Mouse (Mus musculus): ENCODE measurements at regions not wholly inside any gene's neighbourhood (a gene's known extent, or its start where the extent isn't known, plus 50 kb on each side); places are given as distances from the start of the nearest gene placed in this dataset.

DNA sequence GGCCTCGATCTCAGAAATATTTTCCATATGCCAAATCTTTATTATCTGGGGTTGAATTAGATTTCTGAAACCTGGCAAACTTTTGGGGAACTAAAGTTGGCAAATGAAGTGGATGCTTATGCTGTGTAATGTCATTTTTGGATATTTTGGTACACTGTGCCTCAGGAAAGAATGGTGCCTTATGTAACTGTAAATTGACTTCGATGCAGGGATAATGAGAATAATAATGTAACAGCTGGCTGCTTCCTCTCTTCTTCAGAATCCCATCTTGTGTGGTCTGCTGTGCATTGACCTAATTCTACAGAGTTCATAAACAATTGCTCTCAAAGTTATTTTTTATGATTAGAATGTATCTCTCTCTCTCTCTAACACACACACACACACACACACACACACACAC is 545.6 kb downstream of the Tfap2b start:
- DNase-seq (ENCODE audit: low spot score in 2 of 2), result no peak
- intact Hi-C loops (cut with DNase I), result no loop called here

DNA sequence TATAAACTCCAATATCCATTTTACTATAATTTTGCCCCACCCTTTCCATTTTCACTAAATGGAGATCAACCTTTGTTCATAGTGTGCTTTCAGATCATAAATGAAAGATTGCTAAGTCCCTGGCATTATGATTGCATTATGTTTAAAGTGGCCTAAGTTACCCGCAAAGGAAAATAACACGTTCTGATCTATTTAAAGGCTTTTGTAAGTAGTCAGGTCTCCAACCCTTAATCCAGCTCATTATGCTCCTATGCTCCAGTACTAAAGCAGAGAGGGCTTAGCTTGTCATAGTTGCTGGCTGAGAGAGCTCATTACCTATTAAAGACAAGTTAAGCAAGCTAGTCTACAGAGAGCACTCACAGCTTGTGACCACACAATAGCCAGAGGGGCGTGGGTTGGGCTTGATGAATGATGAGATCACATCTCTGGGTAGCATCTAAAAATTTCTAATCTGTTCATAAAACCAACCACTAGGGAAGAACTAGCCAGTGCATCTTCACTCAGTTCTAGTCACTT is 549.3 kb downstream of the Tfap2b start:
- DNase-seq (ENCODE audit: low spot score in 2 of 2), result no peak
- intact Hi-C loops (cut with DNase I), result no loop called here

DNA sequence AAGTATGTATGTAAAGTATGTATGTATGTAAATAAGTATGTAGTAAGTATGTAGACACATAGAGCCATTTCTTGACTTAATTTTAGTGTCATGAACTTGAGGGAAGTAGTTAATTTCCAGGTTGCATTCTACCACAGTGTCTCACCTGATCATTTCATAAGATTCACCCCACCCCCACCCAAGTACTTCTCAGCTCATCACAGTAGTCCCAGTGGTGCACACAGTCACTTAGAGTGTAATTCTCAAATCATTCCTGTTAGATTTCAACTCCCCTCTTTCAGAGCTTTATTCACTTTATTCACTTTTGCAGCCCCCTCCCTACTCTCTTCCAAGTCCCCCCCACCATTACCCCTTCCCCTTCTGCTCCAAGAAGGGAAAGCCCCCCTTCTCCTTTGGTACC is 558.2 kb downstream of the Tfap2b start:
- no peak for DNase-seq (ENCODE audit: low spot score in 2 of 2)
- intact Hi-C loops (cut with DNase I), result no loop called here

DNA sequence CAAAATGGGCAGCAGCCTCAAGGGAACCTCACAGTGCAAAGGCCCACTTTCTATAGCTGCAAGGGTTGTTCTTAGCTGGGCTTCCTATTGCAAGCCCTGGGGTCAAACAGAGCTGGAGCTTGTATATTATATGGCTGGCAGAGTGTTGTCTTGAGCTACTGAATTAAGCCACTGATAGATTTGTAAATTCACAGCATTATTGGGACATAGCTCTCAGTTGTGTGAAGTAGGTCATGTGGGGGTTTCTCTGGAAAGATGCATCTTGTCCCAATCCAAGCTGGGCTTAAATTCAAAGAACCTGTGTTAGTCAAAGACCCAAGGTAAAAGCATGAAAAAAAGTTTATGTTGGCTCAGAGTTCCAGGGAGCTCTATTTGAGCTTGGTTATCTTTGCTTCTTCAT is 563.6 kb downstream of the Tfap2b start:
- DNase-seq (ENCODE audit: low spot score in 2 of 2), result no peak
- intact Hi-C loops (cut with DNase I), result no loop called here

DNA sequence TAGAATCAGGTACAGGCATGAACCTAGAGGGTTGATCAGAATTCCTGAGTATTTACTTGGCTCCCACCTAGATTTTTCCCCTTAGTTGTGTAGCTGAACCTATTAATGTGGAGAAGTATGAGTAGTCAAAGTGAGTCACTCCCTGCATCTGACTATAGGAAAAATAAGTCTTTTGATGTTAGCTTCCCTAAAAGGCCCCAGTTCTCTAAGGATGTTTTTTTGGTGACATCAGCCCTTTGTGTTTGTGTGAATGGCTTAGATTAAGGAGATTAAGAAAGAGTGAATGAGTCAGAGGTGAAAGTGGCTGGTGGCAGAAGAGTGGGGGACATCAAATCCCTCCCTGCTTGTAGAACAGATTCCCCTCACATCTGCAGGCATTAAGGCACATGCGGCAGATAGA is 565.8 kb downstream of the Tfap2b start:
- intact Hi-C loops (cut with DNase I), result no loop called here
- no peak for DNase-seq (ENCODE audit: low spot score in 2 of 2)

DNA sequence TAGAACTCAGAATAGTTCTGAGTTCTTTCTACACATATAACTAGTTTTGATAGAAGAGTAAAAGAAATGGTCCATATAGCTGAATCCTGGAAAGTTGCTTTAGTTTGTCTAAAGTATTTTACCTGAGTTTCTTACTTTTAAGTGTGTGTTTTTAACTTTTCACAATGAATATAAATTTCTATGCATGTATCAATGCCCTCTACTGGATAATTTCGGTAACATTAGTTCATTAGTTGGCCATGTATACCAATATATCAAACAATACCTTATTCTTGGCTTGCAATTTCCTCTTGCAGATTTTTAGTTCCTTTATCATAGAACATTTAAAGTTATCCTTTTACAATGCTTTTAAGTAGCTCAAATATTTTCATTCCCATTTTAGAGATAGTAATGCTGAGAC is 568.8 kb downstream of the Tfap2b start:
- intact Hi-C loops (cut with DNase I), result no loop called here
- DNase-seq (ENCODE audit: low spot score in 2 of 2), result no peak

DNA sequence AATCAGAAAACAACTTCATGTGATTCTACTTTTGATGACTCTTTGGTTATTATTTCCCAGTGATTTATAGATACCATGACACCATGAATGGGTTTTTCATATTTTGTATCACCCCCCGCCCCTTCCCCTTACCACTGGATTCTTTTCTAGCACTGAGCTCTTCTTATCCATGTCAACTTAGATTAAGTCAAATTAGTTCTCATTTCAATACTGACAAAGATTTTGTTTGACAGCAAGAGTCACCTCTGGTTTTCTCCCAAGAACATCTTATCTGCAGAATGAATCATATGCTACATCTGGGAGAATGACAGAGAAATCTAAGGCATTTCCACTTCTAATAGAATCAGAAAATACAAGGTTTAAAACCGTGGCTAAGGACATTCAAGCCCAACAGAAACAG is 578.3 kb downstream of the Tfap2b start:
- intact Hi-C loops (cut with DNase I), result no loop called here
- no peak for DNase-seq (ENCODE audit: low spot score in 2 of 2)

DNA sequence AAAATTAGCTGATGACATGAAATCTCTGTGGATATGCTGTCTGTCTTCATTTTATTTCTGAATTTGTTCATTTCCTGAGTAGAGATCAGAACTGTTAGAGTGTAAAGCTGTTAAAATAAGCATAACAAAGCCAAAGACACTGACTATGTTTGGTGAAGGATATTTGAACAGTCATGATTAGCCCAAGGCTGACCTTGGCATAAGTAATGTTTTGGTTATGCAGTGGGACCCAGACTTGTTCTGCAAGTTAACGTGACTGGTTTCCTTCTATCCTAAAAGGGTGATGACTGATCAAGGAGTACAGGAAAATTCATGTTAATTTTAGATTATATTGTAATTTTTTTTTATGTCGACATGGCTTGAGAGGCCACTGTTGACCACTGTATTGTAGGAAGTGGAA is 585.4 kb downstream of the Tfap2b start:
- no peak for DNase-seq (ENCODE audit: low spot score in 2 of 2)
- intact Hi-C loops (cut with DNase I), result loop anchor here (2.0 kb wide), 1 partner anchor 19 kb away; no protein-coding TSS in a partner anchor

DNA sequence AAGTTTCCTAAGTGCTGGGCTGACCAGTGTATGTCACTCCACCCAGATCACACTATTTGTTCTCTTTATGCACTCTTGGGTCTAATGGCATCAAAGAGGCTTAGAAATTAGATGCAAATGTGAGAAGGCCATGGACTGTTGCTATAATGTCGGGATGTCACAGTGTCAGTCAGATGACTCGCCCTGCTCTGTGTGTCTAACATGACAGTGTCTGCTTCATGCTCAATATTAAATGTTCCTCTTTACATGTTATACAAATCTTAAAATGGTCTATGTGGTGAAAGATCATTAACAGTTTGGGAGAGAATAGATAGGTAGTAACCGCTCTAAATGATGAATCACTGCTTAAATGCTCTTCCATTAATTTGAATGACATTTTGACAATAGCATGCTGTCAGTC is 617.2 kb downstream of the Tfap2b start:
- no peak for DNase-seq (ENCODE audit: low spot score in 2 of 2)
- intact Hi-C loops (cut with DNase I), result no loop called here

DNA sequence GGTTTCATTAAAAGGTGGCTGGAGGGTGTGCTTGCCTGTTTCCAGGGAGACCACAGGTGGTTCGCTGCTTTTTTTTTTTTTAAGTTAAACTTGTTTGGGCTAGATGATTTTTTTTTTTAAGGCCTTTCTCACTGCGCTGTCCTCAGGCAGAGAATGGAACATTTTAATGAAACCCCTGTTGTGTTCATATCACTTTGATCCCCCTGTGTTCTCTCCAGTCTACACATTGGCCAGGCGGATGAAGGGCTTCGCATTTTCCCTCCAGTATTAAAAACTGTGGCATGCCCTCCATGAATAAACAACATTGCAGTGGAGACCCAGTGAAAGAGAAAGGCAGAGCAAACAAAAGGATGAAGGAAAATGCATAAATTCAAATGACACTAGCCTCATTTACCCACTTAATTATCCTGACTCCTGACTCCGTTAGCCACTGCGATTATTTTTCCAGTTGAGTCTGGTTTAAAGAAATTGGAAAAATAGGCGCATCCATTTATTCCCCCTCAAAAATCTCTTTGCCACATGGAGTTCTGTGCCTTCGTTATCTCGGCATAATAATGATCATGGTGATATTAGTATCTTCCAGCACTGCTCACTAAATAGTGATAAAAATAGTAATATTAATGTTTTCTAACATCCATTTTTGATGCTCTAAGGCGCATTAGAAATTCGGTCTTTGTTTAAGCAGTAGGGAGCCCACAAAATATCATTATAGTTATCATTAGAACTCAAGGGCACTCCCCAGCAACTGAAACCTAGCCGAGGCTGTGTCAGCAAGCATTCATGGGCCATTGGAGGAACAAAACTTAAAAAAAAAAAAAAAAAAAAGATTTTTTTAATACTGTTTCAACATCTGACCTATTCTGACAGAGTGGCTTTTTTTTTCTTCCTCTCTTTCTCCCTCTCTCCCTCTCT is 618.0 kb downstream of the Tfap2b start:
- DNase-seq (ENCODE audit: low spot score in 2 of 2), result no peak
- intact Hi-C loops (cut with DNase I), result no loop called here

DNA sequence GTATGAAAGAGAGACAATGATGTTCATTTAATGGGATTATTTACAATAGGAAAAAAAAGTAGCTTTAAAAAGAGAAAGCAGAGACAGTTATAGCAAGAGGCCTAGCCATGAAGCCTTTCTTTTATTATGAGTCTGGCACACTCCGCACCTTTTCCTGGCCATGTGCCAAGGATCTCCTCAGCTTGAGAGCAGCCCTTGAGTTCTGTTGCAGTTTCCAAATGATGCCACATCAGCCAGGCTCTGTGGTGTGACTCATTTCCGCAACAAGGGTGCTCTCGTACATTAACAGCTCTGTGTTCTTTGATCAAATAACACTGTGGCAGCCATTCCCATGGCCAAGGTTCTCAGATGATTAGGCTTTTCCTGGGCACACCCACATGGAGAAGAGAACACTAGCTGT is 641.2 kb downstream of the Tfap2b start:
- intact Hi-C loops (cut with DNase I), result no loop called here
- peak in 1 of 2 experiments; percentile 13 for DNase-seq (ENCODE audit: low spot score in 2 of 2)

DNA sequence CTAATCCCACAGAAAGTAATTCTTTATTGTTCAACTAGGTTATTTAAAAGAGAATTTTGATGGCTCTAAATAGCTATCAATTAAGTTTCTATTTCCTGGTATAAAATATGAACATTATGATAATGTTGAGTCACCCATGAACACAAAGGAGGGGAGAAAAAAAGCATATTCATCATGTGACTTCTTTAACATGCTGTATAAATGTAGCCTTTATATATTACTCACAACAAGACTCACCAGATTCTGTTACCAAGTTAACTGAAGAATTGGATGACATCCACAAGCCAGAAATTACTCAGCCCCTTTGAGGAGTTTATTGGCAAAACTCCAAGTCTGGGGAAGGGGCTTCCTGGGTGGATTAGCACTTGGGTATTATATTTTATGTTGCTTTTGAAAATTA is 648.5 kb downstream of the Tfap2b start:
- intact Hi-C loops (cut with DNase I), result no loop called here

DNA sequence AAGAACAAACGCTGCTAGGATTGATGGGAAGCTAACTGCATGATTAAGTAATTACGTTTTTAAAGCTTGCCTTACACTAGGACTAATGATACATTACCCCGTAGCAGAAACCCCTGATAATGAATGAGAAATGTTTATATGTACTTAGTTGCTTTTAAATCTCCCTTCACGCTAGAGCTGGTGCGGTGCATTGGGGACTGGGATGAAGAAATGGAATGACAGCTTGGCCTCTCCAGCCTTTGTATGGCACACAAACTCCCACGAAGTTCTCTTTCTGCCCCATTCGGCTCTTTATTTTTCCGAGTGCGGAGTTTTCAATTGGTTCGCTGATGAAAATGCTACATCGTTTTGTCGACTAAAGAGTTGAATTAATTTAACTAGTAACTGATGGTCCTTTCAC is 659.8 kb downstream of the Tfap2b start:
- DNase-seq (ENCODE audit: low spot score in 2 of 2), result no peak
- intact Hi-C loops (cut with DNase I), result no loop called here

More for the DNA sequence above, 648.5 kb downstream of the Tfap2b start:
- no peak for DNase-seq (ENCODE audit: low spot score in 2 of 2)

DNA sequence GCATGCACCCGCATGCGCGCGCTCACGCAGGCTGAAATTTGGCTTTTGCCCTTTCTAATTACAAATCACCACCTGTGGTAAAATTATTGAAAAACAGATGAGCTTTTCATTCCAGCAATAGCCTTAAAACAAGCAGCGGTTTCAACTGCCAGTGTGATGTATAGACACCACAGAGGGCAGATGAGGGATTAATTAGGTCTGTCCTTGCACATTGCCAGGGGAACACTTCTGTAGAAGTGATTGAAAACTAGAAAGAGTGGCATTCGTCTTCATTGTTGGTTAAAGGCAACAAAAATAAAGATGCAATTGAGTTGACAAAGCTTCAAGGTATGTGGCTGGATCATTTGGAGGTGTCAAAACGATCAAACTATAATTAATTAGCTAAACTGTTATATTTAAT is 672.5 kb downstream of the Tfap2b start:
- DNase-seq (ENCODE audit: low spot score in 2 of 2), result no peak
- intact Hi-C loops (cut with DNase I), result no loop called here

DNA sequence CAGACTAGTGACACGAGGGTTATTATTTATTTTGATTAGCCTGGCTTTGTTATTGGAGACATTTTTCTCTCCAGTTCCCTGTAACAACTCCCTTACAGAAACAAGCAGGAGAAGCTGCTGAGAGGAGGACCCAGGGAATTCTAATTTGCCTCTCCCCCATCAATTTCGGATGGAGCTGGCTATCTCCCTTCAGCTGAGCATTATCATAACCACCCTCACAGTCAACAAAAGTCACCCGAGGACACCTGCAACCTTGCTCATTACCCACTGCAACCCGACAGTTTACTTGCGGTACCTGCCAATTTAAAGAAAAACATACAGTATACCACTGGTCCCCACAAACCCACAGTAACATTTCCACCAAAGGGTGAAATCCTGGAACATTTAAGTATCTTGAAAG is 690.7 kb downstream of the Tfap2b start:
- intact Hi-C loops (cut with DNase I), result no loop called here
- no peak for DNase-seq (ENCODE audit: low spot score in 2 of 2)

DNA sequence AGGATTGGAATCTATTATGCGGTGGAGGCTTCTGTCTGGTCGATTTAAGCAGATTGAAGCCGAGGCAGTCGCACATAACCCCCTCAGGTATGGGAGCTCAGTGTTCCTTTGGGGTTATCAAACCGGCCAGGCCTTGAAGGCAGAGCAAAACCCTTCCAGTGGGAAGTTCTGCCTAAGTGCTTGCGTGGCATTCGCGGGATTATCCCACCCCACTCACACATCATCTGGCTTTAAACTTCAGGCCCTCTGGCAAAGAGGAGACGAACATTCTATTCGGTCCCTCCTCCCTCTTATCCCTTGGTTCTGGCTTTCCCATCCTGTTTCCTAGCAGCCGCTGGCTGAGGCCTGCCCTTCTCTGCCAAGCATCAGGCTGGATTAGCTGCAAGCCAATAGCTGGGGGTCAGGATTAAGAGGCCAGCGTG is 691.2 kb downstream of the Tfap2b start:
- intact Hi-C loops (cut with DNase I), result no loop called here
- no peak for DNase-seq (ENCODE audit: low spot score in 2 of 2)

DNA sequence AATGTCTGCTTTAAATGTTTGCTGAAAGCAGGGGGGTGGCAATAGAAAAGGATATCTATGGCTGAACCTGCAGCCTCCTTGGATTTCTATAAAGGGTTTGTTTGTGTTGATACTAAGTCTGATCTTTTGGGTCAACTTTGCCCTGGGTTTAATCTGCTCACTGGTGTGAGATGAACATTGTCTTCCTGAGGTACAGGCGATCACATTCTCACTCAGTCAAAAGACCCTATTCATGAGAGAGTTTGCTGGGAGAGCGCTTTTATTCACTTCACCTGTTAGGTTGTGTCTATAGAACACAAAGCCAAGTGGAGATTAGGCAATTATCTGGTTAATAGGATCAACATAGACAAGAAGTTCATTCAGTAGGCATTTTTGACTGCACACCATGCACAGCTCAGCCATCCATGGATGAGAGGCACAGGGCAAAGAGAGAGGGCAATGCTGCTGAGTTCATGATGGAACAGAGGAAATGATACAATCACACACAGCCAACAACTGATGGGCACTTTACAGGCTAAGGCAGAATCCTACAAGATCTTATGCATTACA is 692.3 kb downstream of the Tfap2b start:
- DNase-seq (ENCODE audit: low spot score in 2 of 2), result no peak
- intact Hi-C loops (cut with DNase I), result no loop called here

DNA sequence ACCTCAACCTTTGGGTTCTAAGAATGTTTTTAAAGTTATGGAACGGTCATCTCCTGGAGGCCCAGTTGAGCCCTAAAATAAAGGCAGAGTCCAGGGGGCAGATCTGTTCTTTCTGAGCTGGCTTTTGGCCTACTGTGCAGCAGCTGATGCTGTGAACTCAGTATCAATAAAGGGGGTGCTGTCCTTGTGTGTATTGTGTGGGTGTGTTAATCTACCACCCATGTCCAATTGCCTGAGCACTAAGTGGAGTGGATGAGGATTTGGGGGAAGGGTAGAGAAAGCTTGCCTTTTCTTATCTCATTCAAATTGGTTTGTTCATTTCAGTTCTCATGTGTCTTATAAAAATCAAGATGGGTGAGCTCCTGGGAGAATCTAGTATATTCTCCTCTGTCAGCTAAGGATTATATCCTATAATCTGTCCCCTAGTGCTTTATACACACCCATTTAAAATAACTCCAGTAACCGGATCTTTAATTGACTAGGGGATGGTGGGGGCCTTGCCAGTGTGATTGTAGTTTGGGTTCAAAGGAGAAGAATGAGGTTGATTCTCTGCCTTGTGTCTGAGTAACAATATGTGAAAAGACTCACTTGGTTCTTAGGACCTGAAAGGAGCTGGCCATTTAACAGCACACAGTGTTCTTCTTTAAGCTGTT is 703.6 kb downstream of the Tfap2b start:
- DNase-seq (ENCODE audit: low spot score in 2 of 2), result no peak
- intact Hi-C loops (cut with DNase I), result no loop called here

DNA sequence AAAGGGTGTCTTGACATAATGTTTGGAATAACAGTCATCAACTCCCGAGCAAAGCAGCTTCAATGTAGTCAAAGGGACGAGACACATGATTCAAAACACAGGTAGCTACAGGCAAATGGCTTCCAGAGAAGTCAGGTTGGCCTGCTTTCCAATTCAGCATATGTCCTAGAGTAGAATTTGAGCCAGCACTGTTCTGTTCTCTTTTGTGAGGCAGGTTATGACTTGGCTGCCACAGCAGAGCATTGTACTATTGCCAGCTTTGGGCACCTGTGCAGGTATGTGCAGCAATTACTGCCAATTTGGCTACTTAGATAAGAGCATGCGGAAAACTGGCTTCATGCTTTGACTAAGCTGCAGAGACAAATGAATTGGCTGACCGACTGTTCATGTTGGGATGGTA is 699.1 kb downstream of the Pkhd1 start:
- intact Hi-C loops (cut with DNase I), result no loop called here
- DNase-seq (ENCODE audit: low spot score in 2 of 2), result no peak

DNA sequence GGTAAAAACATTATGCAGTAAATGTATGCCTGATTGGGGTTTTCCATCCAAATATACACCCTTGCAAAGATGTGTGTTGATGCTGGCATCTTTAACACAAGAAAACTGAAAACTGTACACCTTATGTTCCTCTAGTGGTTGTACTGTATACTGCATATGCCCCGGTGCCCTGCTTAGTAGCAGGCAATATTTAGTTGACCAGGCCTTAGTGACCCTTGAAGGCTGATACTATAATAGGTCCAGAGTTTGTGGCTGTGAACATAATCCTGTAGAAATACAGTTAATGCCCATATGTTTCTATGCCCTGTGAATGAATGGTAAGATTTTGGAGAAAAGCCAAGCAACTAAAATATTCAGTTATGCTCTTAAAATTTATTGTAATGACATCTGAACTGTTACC is 690.7 kb downstream of the Pkhd1 start:
- DNase-seq (ENCODE audit: low spot score in 2 of 2), result no peak
- intact Hi-C loops (cut with DNase I), result no loop called here

All from left cerebral cortex, postnatal 36 days (tissue).